Mouse (Mus musculus) testis, postnatal 10 days (tissue): Measurements from ENCODE around the gene H2afy.

ENCODE experiments used
- DNase-seq: peaks from one replicate; pipeline ENCODE4 v3.0.0; 2021; ENCODE audit warnings: low spot score

Gene H2afy

DNA sequence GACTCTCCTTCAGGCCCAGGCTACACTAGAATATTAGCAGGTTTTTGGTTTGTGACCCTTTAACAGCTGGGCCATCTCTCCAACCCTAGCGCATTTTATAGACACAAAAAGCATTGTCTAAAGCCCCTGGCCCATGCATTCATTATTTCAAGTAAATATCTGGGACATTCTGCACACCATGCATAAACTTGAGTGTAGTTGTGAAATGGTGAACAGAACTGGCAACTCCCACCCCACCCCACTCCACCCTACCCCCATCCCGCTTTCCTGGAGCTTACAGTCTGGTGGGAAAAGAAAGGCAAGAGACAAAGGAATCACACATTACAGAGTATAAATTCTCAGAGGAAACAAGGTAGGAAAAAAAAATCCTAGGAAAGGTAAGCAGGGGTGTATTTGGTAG, at the start of gene H2afy:
Gene H2afy (minus strand): TSS at position 162 of the 400 bp plus-strand sequence.
- DNase-seq, result no peak

GRCm38 (mm10) chr13:56183687-56184086, 47.5 kb upstream of the H2afy start:
- no peak for DNase-seq

DNA sequence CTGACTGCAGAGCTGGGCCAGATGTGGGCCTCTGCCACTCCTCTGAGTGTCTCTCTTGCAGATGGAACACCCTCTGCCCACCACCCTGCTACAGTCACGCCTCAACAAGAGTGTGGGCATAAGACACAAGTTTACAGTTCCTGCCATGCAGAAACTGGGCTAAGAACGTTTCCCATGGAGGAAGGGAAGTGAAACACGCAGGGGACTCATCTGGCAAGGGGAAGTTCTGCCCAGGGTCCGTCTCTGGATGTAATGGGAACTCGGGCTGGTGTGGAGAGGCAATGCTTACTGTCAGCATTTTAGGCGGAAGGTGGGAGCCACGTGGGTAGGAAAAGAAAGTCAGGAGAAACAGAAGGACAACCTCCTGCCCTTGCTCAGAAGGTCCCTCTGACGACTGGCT, 45.3 kb upstream of the H2afy start:
- DNase-seq, result no peak

- no peak for DNase-seq
Measured at GRCm38 (mm10) chr13:56178416-56179035, 42.4 kb upstream of the H2afy start, which contains the start of gene Tifab. Gene Tifab, minus strand, starts transcription at chr13:56178885.

GRCm38 (mm10) chr13:56176310-56176709, 40.1 kb upstream of the H2afy start:
- DNase-seq, result no peak

DNA sequence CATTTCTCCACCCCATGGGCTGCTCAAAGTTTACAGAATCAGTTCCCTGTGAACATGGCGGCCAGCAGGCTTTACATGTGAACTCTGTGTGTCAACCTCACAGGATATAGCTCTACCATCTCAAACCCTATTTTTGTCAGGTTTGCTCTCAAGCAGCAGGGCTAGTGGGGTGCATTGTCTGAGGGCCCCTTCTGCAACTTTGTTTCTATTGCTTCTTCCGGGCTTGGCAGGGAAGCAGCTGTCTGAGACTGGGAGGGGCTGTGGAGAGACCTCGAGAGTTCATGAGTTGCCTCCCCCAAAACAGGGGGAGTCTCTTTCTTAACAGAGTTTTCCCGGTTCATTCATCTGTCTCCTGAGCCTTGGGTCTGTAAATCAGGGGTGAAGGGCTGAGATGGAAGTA, 39.7 kb upstream of the H2afy start:
- no peak for DNase-seq

GRCm38 (mm10) chr13:56172901-56173545, 36.9 kb upstream of the H2afy start:
- DNase-seq, result no peak

DNA sequence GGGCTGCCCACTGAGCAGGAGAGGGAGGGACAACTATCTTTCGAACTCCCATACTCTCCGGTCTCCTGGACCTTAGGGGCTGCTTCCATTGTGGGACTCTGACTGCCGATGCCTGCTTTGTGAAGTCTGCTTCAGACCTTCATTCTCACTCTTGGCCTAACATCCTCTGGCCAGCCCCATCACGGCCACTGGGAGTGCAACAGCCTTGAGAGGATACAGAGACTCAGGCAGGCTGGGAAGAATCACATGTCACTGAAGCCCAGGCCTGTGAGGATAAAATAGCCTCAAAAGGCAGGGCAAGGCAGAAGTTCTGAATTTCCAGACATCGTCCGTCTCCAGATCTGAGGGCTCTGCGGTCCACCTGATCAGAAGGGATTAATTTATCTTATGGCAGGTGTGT, 35.9 kb upstream of the H2afy start:
- DNase-seq, result no peak

GRCm38 (mm10) chr13:56168403-56168781, 32.2 kb upstream of the H2afy start:
- DNase-seq, result no peak

- DNase-seq, result no peak
Measured at GRCm38 (mm10) chr13:56167446-56168402, 31.6 kb upstream of the H2afy start.

GRCm38 (mm10) chr13:56165561-56165960, 29.4 kb upstream of the H2afy start:
- DNase-seq, result no peak

DNA sequence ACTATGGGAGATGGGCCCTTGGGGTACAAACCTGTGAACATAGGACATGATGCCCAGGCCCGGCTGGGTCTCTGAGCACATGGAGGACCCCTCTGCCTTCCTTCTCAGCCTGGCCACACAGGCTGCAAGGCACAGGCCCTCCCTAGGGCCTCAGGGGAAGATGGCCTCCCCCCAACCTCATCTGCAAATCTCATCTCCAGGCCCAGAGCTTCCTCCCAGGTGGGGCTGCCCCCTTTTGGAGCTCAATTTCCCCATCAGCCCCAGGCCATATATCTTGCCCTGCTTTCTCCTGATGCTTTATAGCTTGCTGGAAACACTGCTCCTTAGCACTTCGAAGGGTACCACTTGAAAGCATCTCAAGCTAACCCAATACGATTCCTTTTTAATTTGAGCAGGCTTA, 28.2 kb upstream of the H2afy start:
- no peak for DNase-seq

DNA sequence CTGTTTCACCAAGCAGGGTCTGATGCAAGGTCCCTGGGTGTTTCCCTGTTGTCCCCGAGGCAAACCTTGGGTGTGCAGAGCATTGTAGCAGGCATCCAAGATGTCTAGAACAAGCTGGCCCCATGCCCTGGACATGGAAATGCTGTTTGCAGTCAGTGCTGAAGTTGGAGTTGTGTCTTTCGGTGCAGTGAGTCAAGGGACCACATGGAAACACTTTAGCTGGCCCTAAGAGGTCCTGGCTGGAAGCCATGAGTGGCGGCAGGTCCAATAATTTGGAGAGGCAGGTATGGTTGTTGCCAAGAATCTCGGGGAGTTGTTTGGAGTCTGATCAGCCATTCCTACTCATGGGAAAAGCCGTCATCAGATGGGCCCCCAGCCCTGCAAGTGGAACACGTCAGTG, 27.6 kb upstream of the H2afy start:
- DNase-seq, result peak; percentile 65

GRCm38 (mm10) chr13:56162859-56163258, 26.7 kb upstream of the H2afy start:
- DNase-seq, result no peak

DNA sequence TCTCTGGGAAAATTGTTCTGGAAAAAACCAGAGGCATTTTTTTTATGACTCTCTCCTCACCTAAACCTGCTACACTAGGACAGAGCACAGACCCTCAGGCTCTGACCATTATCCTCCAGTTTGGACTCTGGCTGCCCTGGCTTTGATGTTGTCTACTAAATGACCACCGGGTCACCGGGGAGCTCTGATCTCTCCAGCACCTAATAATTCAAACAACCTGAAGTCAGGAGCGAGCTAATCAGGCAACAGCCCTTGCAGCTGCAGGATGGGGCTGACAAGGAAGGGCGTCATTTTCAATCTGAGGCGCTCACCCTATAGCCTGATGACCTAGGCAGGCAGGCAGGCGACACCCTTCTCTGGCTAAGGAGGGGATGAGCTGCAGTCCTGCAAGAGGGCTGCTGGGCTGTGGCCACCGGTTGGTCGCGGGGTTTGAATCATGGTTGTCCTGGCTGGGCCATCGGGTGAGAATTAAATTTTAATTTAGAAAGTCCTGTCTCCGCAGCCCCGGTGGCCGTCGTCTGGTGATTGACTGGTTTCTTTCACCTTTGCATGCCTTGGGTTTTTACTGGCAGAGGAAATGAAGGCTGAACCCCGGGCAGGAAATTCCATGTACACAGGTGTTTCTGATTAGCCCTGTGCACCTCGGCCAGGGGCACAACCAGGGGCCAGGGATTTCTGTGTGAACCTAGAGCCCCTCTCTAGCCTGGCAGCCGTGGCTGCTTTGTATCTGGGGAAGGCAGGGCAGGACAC, 23.6 kb upstream of the H2afy start:
- DNase-seq, result no peak

- no peak for DNase-seq
Measured at GRCm38 (mm10) chr13:56159016-56159601, 22.9 kb upstream of the H2afy start.

DNA sequence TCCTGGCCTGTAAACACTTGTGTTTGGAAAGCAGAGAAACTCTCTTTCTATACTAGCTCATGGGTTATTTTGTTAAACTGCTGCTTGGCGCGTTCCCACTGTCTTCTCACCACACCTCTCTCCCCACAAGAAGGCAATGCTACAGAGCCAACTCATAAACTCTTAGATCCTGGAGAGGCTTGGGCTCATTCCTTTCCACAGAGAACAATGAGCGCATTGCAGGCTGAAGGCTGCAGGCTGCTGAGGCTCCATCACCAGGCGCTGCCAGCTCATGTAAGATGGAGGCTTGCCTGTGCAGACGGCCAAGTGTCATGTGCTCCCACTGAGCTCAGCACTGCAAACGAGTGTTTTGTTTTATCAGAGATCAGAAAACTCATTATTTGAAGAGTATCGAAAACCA, 19.5 kb upstream of the H2afy start:
- no peak for DNase-seq

- DNase-seq, result peak; percentile 38
Measured at GRCm38 (mm10) chr13:56155048-56155447, 18.9 kb upstream of the H2afy start.

DNA sequence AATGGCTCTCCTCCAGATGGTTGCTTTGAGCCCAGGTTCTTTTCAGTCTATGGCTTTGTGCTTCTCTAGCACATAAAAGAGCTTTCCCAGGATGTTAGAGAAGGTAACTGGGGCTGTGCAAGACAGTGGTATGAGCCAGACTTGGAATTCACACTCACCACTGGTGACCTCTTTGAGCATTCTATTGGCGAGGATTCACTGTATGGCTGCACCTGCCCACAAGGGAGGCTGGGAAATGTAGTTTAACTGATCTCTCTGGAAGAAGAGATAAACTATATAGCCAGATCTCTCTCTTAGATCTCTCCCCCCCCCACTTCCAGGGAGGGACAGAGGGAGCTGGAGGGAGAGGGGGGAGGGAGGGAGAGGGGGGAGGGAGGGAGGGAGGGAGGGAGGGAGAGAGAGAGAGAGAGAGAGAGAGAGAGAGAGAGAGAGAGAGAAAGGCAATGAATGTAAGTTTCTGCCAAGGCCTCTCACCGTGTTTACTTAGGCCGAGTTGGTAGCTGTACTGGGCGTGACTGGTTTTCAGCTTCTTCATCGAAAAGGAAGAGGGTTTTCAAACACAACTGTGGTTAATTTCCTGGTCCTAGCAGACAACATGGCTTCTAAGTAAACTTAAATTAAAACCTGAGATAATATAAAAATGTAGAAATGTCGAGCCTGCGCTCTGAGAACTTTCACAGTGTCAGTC, 16.8 kb upstream of the H2afy start:
- DNase-seq, result no peak

GRCm38 (mm10) chr13:56151404-56152226, 15.5 kb upstream of the H2afy start:
- DNase-seq, result peak; percentile 78
